Mouse (Mus musculus) heart, postnatal 0 days (tissue): ENCODE measurements at regions not wholly inside any gene's neighbourhood (a gene's known extent, or its start where the extent isn't known, plus 50 kb on each side); places are given as distances from the start of the nearest gene placed in this dataset.

Experiments
- ATAC-seq: fragments of 200-750 bp; cut with Nextera tagmentation; 2 replicates; pipeline ENCODE4 v1.8.0; 2017; ENCODE audit warnings: low read depth, moderate number of reproducible peaks, moderate library complexity; ENCODE audit not compliant: insufficient read depth
- DNase-seq: peaks from one replicate; pipeline ENCODE4 v3.0.0-alpha.2; 2016; ENCODE audit warnings: low spot score
- H3K27ac ChIP-seq: fragments of 300-500 bp; sonication (generic); 2 replicates; pipeline ENCODE4 v1.5.1; 2014; ENCODE audit warnings: low read depth, mild to moderate bottlenecking
- H3K27me3 ChIP-seq: fragments of 300-500 bp; sonication (generic); 2 replicates; pipeline ENCODE4 v1.6.1; 2014; ENCODE audit warnings: low read length, mixed read lengths; ENCODE audit not compliant: control insufficient read depth, insufficient read depth
- H3K36me3 ChIP-seq: fragments of 300-500 bp; sonication (generic); replicated peaks from 2 replicates; pipeline ENCODE4 v1.6.1; 2014; ENCODE audit warnings: low read length, mixed read lengths; ENCODE audit not compliant: control insufficient read depth, insufficient read depth
- H3K4me1 ChIP-seq: fragments of 300-500 bp; sonication (generic); 2 replicates; pipeline ENCODE4 v1.6.1; 2014; ENCODE audit warnings: antibody characterized with exemption; ENCODE audit not compliant: control insufficient read depth, insufficient read depth
- H3K4me2 ChIP-seq: fragments of 300-500 bp; sonication (generic); 2 replicates; pipeline ENCODE4 v1.6.1; 2014; ENCODE audit warnings: low read depth, mild to moderate bottlenecking, low read length, moderate library complexity
- H3K4me3 ChIP-seq: fragments of 300-500 bp; sonication (generic); 2 replicates; pipeline ENCODE4 v1.5.1; 2014; ENCODE audit warnings: low read depth, low read length
- H3K9ac ChIP-seq: fragments of 300-500 bp; sonication (generic); replicated peaks from 2 replicates; pipeline ENCODE4 v1.6.1; 2014; ENCODE audit warnings: low read depth, low read length, mixed read lengths
- H3K9me3 ChIP-seq: fragments of 300-500 bp; sonication (generic); replicated peaks from 2 replicates; pipeline ENCODE4 v1.6.1; 2016; ENCODE audit warnings: low read length; ENCODE audit not compliant: control insufficient read depth
- CTCF ChIP-seq: IDR thresholded peaks from 2 replicates; pipeline ENCODE4 v1.5.1; 2016; ENCODE audit warnings: antibody characterized with exemption, control low read depth, low read depth
- EP300 ChIP-seq: IDR thresholded peaks from 2 replicates; pipeline ENCODE4 v1.6.1; 2016; ENCODE audit warnings: antibody characterized with exemption, low read depth
- WGBS: fragments of 180-500 bp; shearing (Covaris S2); extraction: QIAGEN DNeasy Blood & Tissue Kit; methylation state at CpG from one replicate; pipeline ENCODE4 v1.1.7; 2014; 5-methylcytosine and 5-hydroxymethylcytosine counted together

DNA sequence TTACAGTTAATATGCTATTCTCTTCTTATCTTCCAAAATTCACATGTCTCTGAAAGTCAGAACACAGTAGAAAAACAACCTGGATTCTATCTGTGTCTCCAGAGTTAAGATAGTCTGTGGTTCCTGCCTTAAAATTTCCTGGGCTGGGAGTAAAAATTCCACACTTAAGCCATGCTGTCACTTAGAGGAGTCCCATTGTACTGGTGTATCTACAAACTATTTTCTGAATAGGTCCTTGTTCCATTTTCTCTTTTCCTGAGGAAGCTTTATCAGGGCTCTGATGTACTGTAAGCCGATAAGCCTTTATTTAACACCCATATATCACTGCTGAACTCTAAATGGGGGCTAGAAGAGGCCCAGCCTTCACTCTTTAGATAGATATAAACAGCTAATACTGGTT is 1171.1 kb downstream of the Efnb2 start:
- no peak overlapping the region for H3K9ac ChIP-seq
- no peak overlapping the region for H3K4me2 ChIP-seq
- DNase-seq (no peak), ATAC-seq (no peak)
- TF ChIP-seq EP300 (no peak), CTCF (no peak)
- no peaks in the 10 kb centered on the region for H3K9me3 ChIP-seq
- H3K27me3 ChIP-seq: no peaks in the 10 kb centered on the region
- no peak overlapping the region for H3K27ac ChIP-seq
- H3K36me3 ChIP-seq: no peaks in the 10 kb centered on the region
- no peak overlapping the region for H3K4me3 ChIP-seq
- H3K4me1 ChIP-seq: 0 out of 2 replicates have a peak, but pooled peaks cover 4% of the 10 kb centered on the region
- 3% methylated on average over 1 of the region's 1 CpGs for WGBS

- Histone ChIP-seq H3K4me2 (no peak overlapping the region), H3K4me1 (no peaks in the 10 kb centered on the region), H3K4me3 (no peak overlapping the region), H3K27me3 (no peaks in the 10 kb centered on the region), H3K9ac (no peak overlapping the region), H3K27ac (no peak overlapping the region), H3K9me3 (no peaks in the 10 kb centered on the region), H3K36me3 (no peaks in the 10 kb centered on the region)
- ATAC-seq (no peak), DNase-seq (no peak)
- WGBS: 24% methylated on average over 7 of the region's 7 CpGs
- TF ChIP-seq EP300: no peak
- no peak for TF ChIP-seq CTCF
These were observed 1188.8 kb downstream of the Efnb2 start for GRCm38 (mm10) chr8:7472153-7472796.

GRCm38 (mm10) chr8:7469261-7469660 is 1191.8 kb downstream of the Efnb2 start:
- no peak for TF ChIP-seq EP300
- no peak for TF ChIP-seq CTCF
- no peaks in the 10 kb centered on the region for H3K4me1 ChIP-seq
- DNase-seq: no peak
- H3K27ac ChIP-seq: no peak overlapping the region
- 60% methylated on average over 4 of the region's 4 CpGs for WGBS
- no peak overlapping the region for H3K4me3 ChIP-seq
- no peak for ATAC-seq
- no peak overlapping the region for H3K4me2 ChIP-seq
- no peaks in the 10 kb centered on the region for H3K9me3 ChIP-seq
- H3K36me3 ChIP-seq: no peaks in the 10 kb centered on the region
- H3K9ac ChIP-seq: no peak overlapping the region
- no peaks in the 10 kb centered on the region for H3K27me3 ChIP-seq

GRCm38 (mm10) chr8:7462798-7463197 is 1198.2 kb downstream of the Efnb2 start:
- H3K4me3 ChIP-seq: no peak overlapping the region
- H3K27ac ChIP-seq: no peak overlapping the region
- no peaks in the 10 kb centered on the region for H3K27me3 ChIP-seq
- no peak for TF ChIP-seq CTCF
- no peaks in the 10 kb centered on the region for H3K36me3 ChIP-seq
- H3K4me1 ChIP-seq: no peaks in the 10 kb centered on the region
- no peaks in the 10 kb centered on the region for H3K9me3 ChIP-seq
- no peak for ATAC-seq
- no peak overlapping the region for H3K9ac ChIP-seq
- H3K4me2 ChIP-seq: no peak overlapping the region
- no peak for DNase-seq
- 62% methylated on average over 1 of the region's 1 CpGs for WGBS

DNA sequence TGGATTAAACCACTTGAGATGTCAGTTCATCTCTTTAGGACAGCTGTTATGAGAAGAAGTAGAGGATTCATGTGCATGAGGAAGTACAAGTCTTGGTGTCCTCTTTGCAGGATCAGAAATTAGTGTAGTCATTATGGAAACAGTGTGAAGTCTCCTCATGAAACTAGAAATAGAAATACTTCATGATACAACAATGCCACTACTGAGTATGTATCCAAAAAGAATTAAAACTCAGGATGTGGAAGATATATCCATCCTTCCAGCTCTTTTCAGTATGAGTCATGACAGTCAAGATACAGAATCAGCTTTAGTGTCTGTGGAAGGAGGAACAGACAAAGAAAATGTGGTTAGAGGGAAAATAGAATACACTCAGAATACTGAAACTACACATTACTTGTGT is 1211.7 kb downstream of the Efnb2 start:
- no peak for TF ChIP-seq EP300
- TF ChIP-seq CTCF: no peak
- no peak overlapping the region for H3K4me3 ChIP-seq
- DNase-seq (no peak), ATAC-seq (no peak)
- H3K27ac ChIP-seq: no peak overlapping the region
- no peaks in the 10 kb centered on the region for H3K36me3 ChIP-seq
- H3K4me2 ChIP-seq: no peak overlapping the region
- H3K9me3 ChIP-seq: no peaks in the 10 kb centered on the region
- H3K9ac ChIP-seq: no peak overlapping the region
- no peaks in the 10 kb centered on the region for H3K27me3 ChIP-seq
- H3K4me1 ChIP-seq: no peaks in the 10 kb centered on the region

GRCm38 (mm10) chr8:7447026-7447425 is 1214.0 kb downstream of the Efnb2 start:
- DNase-seq: no peak
- Histone ChIP-seq H3K9ac (no peak overlapping the region), H3K27ac (no peak overlapping the region), H3K4me1 (no peaks in the 10 kb centered on the region), H3K4me3 (no peak overlapping the region), H3K27me3 (no peaks in the 10 kb centered on the region), H3K4me2 (no peak overlapping the region), H3K9me3 (no peaks in the 10 kb centered on the region), H3K36me3 (no peaks in the 10 kb centered on the region)
- WGBS: 41% methylated on average over 1 of the region's 1 CpGs
- ATAC-seq: no peak
- no peak for TF ChIP-seq CTCF
- no peak for TF ChIP-seq EP300
